Mouse (Mus musculus) embryonic fibroblast, embryonic 13.5 days (primary cell): ENCODE measurements around the gene Ush2a. TPM values are rescaled to one million over a fixed set of nuclear protein-coding genes. Genes with fewer than 3 reads are reported as not detected.

ENCODE experiments used
- H3K27ac ChIP-seq: 2 replicates; pipeline ENCODE4 v1.5.1; 2012; ENCODE audit warnings: low read length, control low read depth, inconsistent platforms; ENCODE audit not compliant: insufficient read depth
- H3K4me1 ChIP-seq: 2 replicates; pipeline ENCODE4 v1.6.1; 2011; ENCODE audit warnings: low read length; ENCODE audit not compliant: control insufficient read depth, insufficient read depth
- H3K4me3 ChIP-seq: 2 replicates; pipeline ENCODE4 v1.5.1; 2011; ENCODE audit warnings: mild to moderate bottlenecking, control low read depth, low read length; ENCODE audit not compliant: insufficient read depth
- CTCF ChIP-seq: IDR thresholded peaks from 2 replicates; pipeline ENCODE4 v1.5.1; 2011; ENCODE audit warnings: mild to moderate bottlenecking, control low read depth, low read length, moderate library complexity, borderline replicate concordance; ENCODE audit not compliant: insufficient read depth
- POLR2A ChIP-seq: IDR thresholded peaks from 2 replicates; pipeline ENCODE4 v1.6.1; 2011; ENCODE audit warnings: low read depth, mild to moderate bottlenecking, control low read depth, low read length, moderate library complexity
- polyA plus RNA-seq: library from polyadenylated mRNA; stranded (reverse); fragments of >200 nt; gene quantifications from 2 replicates; pipeline ENCODE4 v1.2.4, GENCODE M21; 2011; ENCODE audit warnings: low read depth; ENCODE audit not compliant: missing spikeins, insufficient read length

Gene Ush2a
- polyA plus RNA-seq, 1 experiment, result not detected

GRCm38 (mm10) chr1:188734741-188735266, 473.0 kb downstream of the Ush2a start:
- H3K4me1 ChIP-seq, result no peaks in the 10 kb centered on the region
- no peak for TF ChIP-seq POLR2A
- no peak for TF ChIP-seq CTCF

GRCm38 (mm10) chr1:188742971-188743370, 481.1 kb downstream of the Ush2a start:
- TF ChIP-seq POLR2A, result no peak
- TF ChIP-seq CTCF, result no peak
- Histone ChIP-seq H3K4me3 (no peak overlapping the region), H3K27ac (no peak overlapping the region), H3K4me1 (no peaks in the 10 kb centered on the region)

More at GRCm38 (mm10) chr1:188734741-188735266, 473.0 kb downstream of the Ush2a start:
- H3K27ac ChIP-seq, result no peak overlapping the region
- H3K4me3 ChIP-seq, result no peak overlapping the region

- TF ChIP-seq CTCF (no peak), POLR2A (no peak)
- Histone ChIP-seq H3K4me3 (no peak overlapping the region), H3K4me1 (no peaks in the 10 kb centered on the region)
Observed at GRCm38 (mm10) chr1:188755031-188755430, 493.2 kb downstream of the Ush2a start.

GRCm38 (mm10) chr1:188760515-188760914, 498.7 kb downstream of the Ush2a start:
- no peak overlapping the region for H3K27ac ChIP-seq
- no peak for TF ChIP-seq POLR2A
- no peak for TF ChIP-seq CTCF
- H3K4me3 ChIP-seq, result no peak overlapping the region
- H3K4me1 ChIP-seq, result no peaks in the 10 kb centered on the region

More at GRCm38 (mm10) chr1:188755031-188755430, 493.2 kb downstream of the Ush2a start:
- no peak overlapping the region for H3K27ac ChIP-seq

GRCm38 (mm10) chr1:188762463-188762862, 500.6 kb downstream of the Ush2a start:
- no peak overlapping the region for H3K4me3 ChIP-seq
- no peak overlapping the region for H3K27ac ChIP-seq
- H3K4me1 ChIP-seq, result no peaks in the 10 kb centered on the region
- TF ChIP-seq POLR2A, result no peak
- TF ChIP-seq CTCF, result no peak

- Histone ChIP-seq H3K27ac (no peak overlapping the region), H3K4me3 (no peak overlapping the region), H3K4me1 (no peaks in the 10 kb centered on the region)
- no peak for TF ChIP-seq POLR2A
- TF ChIP-seq CTCF, result no peak
Observed at GRCm38 (mm10) chr1:188763761-188764160, 501.9 kb downstream of the Ush2a start.

- TF ChIP-seq CTCF (no peak), POLR2A (no peak)
- no peak overlapping the region for H3K4me3 ChIP-seq
- H3K4me1 ChIP-seq, result 0 out of 2 replicates have a peak, but pooled peaks cover 2% of the 10 kb centered on the region
- H3K27ac ChIP-seq, result no peak overlapping the region
Observed at GRCm38 (mm10) chr1:188770828-188771227, 509.0 kb downstream of the Ush2a start.

GRCm38 (mm10) chr1:188772516-188773229, 510.9 kb downstream of the Ush2a start:
- TF ChIP-seq POLR2A (no peak), CTCF (no peak)

GRCm38 (mm10) chr1:188773631-188774030, 511.8 kb downstream of the Ush2a start:
- TF ChIP-seq POLR2A (no peak), CTCF (no peak)
- Histone ChIP-seq H3K4me1 (0 out of 2 replicates have a peak, but pooled peaks cover 2% of the 10 kb centered on the region), H3K27ac (no peak overlapping the region; the same call in 1 of the 2 replicates)

More at GRCm38 (mm10) chr1:188772516-188773229, 510.9 kb downstream of the Ush2a start:
- H3K4me3 ChIP-seq, result no peak overlapping the region
- H3K4me1 ChIP-seq, result 0 out of 2 replicates have a peak, but pooled peaks cover 2% of the 10 kb centered on the region
- H3K27ac ChIP-seq, result no peak overlapping the region

More at GRCm38 (mm10) chr1:188773631-188774030, 511.8 kb downstream of the Ush2a start:
- no peak overlapping the region for H3K4me3 ChIP-seq
